Mouse (Mus musculus): ENCODE measurements around the gene Map4k1.

DNA sequence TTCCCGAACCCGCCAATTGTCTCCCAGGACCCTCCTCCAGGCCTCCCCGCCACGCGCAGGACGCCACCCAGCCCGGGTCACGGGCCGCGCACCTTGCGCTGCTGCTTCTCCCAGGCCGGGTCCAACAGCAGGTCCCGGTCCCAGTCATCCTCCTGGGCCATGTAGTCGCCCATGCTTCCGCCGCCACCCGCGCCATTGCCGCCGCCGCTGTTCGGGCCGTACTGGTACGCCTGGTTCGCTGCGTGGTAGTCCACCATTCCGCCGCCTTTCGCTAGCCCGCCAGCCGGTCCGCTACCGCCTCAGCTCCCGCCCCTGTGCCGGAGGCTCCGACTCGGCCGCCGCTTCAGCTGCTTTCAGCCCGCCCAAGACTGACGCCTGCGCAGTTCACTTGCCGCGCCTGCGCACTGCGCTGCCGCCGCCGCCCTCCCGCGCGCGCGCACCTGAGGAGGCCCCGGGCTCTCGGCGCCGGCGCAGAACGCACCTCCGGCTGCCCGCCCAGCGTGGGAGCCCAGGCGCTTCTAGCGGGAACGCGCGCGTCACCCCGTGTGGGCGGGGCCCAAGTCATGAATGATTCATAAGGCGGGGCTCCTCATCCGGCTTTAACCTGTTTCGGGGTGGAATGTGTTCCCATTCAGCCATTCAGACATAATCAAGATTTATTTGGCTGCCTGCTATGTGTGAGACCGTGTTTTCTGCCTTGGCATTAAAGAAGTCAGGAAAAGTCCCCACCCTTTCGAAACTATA, 19.8 kb upstream of the Map4k1 start, which contains the start of gene Actn4:
- peak; percentile 70; the same call in 1 of the 2 replicates for TF ChIP-seq POLR2A (IDR thresholded peaks at IDR 0.05; ENCODE audit: borderline replicate concordance, low read depth, low read length)
- TF ChIP-seq CTCF (IDR thresholded peaks at IDR 0.05; ENCODE audit: low read depth, low read length), result no peak
